Mouse (Mus musculus) forebrain, postnatal 0 days (tissue): ENCODE data around the gene Irf2bpl. TPM values are rescaled to one million over a fixed set of nuclear protein-coding genes. Genes with fewer than 3 reads are reported as not detected.

Source experiments
- ATAC-seq: fragments of 200-750 bp; cut with Nextera tagmentation; 2 replicates; pipeline ENCODE4 v1.8.0; 2017; ENCODE audit warnings: mild to moderate bottlenecking, moderate library complexity
- DNase-seq: peaks from one replicate; pipeline ENCODE4 v3.0.0-alpha.2; 2015
- H3K27ac ChIP-seq: fragments of 300-500 bp; sonication (generic); 2 replicates; pipeline ENCODE4 v1.5.1; 2014; ENCODE audit warnings: low read depth, mild to moderate bottlenecking, antibody characterized with exemption, low read length, moderate library complexity, mixed read lengths
- H3K27me3 ChIP-seq: fragments of 300-500 bp; sonication (generic); 2 replicates; pipeline ENCODE4 v1.6.1; 2014; ENCODE audit warnings: mild to moderate bottlenecking, low read length, mixed read lengths; ENCODE audit not compliant: insufficient read depth
- H3K36me3 ChIP-seq: fragments of 300-500 bp; sonication (generic); 2 replicates; pipeline ENCODE4 v1.6.1; 2014; ENCODE audit warnings: mild to moderate bottlenecking, moderate library complexity; ENCODE audit not compliant: insufficient read depth
- H3K4me1 ChIP-seq: fragments of 300-500 bp; sonication (generic); 2 replicates; pipeline ENCODE4 v1.6.1; 2014; ENCODE audit warnings: antibody characterized with exemption; ENCODE audit not compliant: insufficient read depth
- H3K4me2 ChIP-seq: fragments of 300-500 bp; sonication (generic); 2 replicates; pipeline ENCODE4 v1.6.1; 2014; ENCODE audit warnings: low read depth, mild to moderate bottlenecking, moderate library complexity
- H3K4me3 ChIP-seq: fragments of 300-500 bp; sonication (generic); 2 replicates; pipeline ENCODE4 v1.5.1; 2014; ENCODE audit warnings: low read depth, low read length, mixed read lengths
- H3K9ac ChIP-seq: fragments of 300-500 bp; sonication (generic); 2 replicates; pipeline ENCODE4 v1.6.1; 2014; ENCODE audit warnings: mild to moderate bottlenecking
- H3K9me3 ChIP-seq: fragments of 300-500 bp; sonication (generic); 2 replicates; pipeline ENCODE4 v1.6.1; 2016; ENCODE audit warnings: low read length
- CTCF ChIP-seq: sonication (generic); IDR thresholded peaks from 2 replicates; pipeline ENCODE4 v1.5.1; 2016; ENCODE audit warnings: antibody characterized with exemption, control low read depth, low read depth
- WGBS: fragments of 180-500 bp; shearing (Covaris S2); extraction: QIAGEN DNeasy Blood & Tissue Kit; methylation state at CpG from one replicate; pipeline ENCODE4 v1.1.7; 2014; 5-methylcytosine and 5-hydroxymethylcytosine counted together
- polyA plus RNA-seq: library from polyadenylated mRNA; unstranded; fragments of >200 nt; fragmentation: Nextera tagmentation; extraction: Ambion mirVana; gene quantifications from 2 replicates; pipeline ENCODE4 v1.2.1, GENCODE M21; 2015
- total RNA-seq: library from RNA; depleted of rRNA; stranded (reverse); fragments of >200 nt; gene quantifications from 2 replicates; pipeline ENCODE4 v1.2.3, GENCODE M21; 2014

The Irf2bpl gene
- total and polyA plus RNA-seq, 2 experiments from 2014 or later: 95.7 to 161 TPM

DNA sequence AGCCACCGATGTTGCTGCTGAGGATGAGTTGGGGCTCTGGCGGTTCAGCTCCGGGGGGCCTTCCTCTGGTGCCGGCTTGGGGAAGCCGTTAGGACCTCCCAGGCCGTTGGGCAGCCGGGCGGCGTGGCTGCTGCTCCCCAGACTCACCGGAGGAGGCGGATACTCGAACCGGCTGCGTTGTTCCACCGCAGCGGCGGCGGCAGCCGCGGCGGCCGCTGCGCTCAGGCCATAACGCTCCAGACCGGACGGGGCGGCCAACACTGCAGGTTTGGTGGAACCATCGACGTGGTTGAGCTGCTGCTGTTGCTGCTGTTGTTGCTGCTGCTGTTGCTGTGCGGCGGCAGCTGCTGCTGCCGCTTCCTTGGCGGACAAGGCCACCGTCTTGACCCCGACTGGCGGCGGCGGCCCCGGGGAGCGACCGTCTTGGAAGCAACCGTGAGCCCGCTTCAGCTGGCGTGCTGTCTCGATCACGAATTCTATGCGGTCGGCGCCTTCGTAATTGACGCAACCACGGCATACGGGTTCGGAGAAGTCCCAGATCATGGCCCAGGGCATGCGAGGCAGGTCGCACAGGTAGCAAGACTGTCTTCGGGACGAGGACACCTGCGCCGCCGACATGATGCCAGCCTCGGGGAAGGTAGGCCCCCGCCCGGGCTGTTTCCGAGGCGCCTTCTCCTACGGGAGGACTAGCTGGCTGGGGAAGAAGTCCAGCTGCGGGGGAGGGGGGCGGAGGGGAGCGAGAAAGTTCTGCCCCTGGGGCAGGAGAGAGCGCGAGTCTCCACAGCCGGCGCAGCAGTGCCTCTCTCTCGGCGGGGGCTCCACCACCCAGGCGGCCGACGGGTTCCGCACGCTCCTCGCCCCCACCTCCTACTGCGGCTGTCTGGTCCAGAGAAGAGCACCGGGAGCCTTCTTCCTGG is 1.1 kb downstream of the Irf2bpl start:
- Histone ChIP-seq H3K27me3 (no peaks in the 10 kb centered on the region), H3K36me3 (peaks cover 5% of the 10 kb centered on the region), H3K4me3 (peak overlapping the region; percentile 87), H3K9me3 (no peaks in the 10 kb centered on the region), H3K4me2 (peak overlapping the region; percentile 87), H3K4me1 (peaks cover 42% of the 10 kb centered on the region), H3K27ac (peak overlapping the region; percentile 99), H3K9ac (peak overlapping the region; percentile 100)
- DNase-seq (peak; percentile 65), ATAC-seq (peak; percentile 8)
- peak; percentile 39 for TF ChIP-seq CTCF
- WGBS: 2% methylated on average over 82 of the region's 84 CpGs

DNA sequence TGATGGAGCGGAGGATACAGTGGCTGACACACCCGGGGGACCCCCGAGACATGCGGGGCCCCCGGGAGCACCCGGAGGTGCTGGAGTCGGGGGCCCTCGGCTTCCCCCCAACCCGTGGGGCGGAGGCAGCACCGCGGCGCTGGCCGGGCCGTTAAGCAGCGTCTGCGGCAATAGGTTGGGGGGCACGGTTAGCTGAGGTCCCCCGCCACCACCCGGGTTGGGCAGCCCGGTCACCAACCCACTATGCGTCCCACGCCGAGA is 1.6 kb downstream of the Irf2bpl start:
- Histone ChIP-seq H3K4me2 (peak overlapping the region; percentile 87), H3K4me1 (peaks cover 36% of the 10 kb centered on the region), H3K9me3 (no peaks in the 10 kb centered on the region), H3K27ac (peak overlapping the region; percentile 99), H3K9ac (peak overlapping the region; percentile 100), H3K36me3 (peaks cover 5% of the 10 kb centered on the region), H3K4me3 (peak overlapping the region; percentile 87), H3K27me3 (no peaks in the 10 kb centered on the region)
- ATAC-seq: no peak
- no peak for TF ChIP-seq CTCF
- DNase-seq: no peak
- 2% methylated on average over 24 of the region's 24 CpGs for WGBS

DNA sequence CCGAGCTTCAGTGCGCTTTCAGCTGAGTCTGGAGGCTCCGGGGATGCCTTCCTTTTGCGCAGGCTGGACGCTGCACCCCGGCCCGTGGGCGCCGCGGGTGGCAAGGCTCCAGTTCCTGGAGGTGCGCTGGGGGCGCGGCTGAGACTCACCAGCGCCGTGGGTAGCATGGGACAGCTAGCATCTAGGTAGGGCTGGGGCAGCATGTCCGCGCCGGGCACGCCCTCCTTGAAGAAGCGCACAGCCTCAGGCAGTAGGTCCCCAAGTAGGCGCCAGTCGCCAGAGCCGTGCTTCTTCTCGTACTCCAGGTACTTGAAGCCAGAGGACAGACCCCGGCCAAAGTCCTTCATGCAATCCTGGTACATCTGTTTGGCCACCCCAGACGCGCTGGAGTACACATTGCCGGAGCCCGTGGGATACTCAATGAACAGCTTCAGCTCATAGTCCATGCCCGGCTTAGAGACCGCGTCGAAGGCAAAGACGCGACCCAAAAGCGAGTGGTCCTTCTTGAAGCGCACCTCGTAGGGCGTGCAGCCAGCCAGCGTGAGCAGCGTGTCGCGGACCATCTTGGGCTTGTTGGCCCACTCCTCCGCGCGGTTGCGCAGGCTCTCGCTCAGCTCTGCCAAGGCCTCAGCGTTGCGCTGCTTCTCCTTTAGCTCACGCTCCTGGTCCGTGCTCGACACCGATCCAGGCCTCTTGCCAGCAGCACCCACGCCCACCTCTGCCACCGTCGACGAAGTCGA is 2.1 kb downstream of the Irf2bpl start:
- TF ChIP-seq CTCF: no peak
- peaks cover 33% of the 10 kb centered on the region for H3K4me1 ChIP-seq
- peak overlapping the region; percentile 87 for H3K4me2 ChIP-seq
- ATAC-seq (peak; percentile 34), DNase-seq (peak; percentile 84)
- peak overlapping the region; percentile 100 for H3K9ac ChIP-seq
- 2% methylated on average over 59 of the region's 59 CpGs for WGBS
- H3K27ac ChIP-seq: peak overlapping the region; percentile 99
- H3K36me3 ChIP-seq: peaks cover 5% of the 10 kb centered on the region
- peak overlapping the region; percentile 87 for H3K4me3 ChIP-seq
- H3K9me3 ChIP-seq: no peaks in the 10 kb centered on the region
- H3K27me3 ChIP-seq: no peaks in the 10 kb centered on the region

DNA sequence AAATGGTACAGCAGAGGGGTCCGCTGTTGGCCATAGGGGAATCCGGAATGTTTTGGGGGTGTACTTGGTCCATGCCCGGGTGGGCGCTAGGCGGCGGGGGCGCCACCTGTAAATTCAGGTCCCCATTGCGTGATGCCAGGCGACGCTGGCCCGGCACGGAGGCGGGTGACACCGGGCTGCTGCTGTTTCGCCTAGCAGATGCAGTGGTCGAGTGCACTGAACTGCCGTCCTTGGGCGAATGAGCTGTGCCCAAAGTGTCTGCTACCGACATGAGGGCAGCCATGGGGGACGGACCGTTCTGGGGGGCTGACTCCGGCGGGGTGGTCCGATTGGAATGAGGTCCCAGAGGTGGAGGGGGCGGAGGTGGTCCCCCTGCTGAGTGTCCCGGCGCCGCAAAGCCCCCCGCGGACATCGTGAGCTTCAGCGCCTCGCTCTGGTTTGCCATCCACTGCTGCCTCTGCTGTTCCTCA is 2.8 kb downstream of the Irf2bpl start:
- peaks cover 29% of the 10 kb centered on the region for H3K4me1 ChIP-seq
- peak overlapping the region; percentile 99 for H3K27ac ChIP-seq
- DNase-seq (no peak), ATAC-seq (no peak)
- H3K4me2 ChIP-seq: peak overlapping the region; percentile 87
- no peak for TF ChIP-seq CTCF
- H3K9ac ChIP-seq: peak overlapping the region; percentile 100
- H3K9me3 ChIP-seq: no peaks in the 10 kb centered on the region
- peaks cover 5% of the 10 kb centered on the region for H3K36me3 ChIP-seq
- no peaks in the 10 kb centered on the region for H3K27me3 ChIP-seq
- H3K4me3 ChIP-seq: peak overlapping the region; percentile 87
- 6% methylated on average over 33 of the region's 33 CpGs for whole genome bisulfite sequencing

DNA sequence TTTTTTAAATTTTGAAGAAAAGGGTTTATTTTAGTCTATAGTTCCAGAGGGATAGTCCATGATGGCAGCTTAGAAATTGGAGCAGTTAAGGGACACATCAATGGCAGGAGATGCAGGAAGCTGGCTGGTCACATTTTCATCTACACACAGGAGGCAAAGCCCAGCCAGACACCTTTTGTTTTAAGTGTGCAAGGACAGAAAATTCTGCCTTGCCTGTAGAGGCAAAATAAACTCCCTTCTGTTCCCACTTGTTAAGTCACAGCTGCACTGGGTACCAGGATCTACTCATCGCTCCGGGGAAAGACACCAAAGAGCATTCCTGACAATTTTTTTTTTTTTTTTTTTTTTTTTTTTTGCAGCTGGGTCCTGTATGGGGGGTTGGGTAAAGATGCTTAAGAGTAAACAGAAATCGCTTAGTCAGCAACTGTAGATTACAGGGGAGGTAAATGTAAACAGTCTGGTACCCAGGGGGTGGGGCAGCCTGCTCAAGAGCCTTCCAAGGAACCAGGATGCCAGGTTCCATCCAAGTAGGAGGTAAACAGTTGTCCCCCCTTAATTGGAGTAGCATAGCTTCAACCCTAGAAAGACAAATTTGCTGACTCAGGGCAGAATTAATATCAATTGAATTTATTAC is 4.4 kb downstream of the Irf2bpl start:
- Histone ChIP-seq H3K27ac (no peak overlapping the region), H3K36me3 (peaks cover 5% of the 10 kb centered on the region), H3K4me2 (peak overlapping the region; percentile 87), H3K27me3 (no peaks in the 10 kb centered on the region), H3K9me3 (no peaks in the 10 kb centered on the region), H3K4me1 (peaks cover 14% of the 10 kb centered on the region), H3K9ac (peak overlapping the region; percentile 29), H3K4me3 (peak overlapping the region; percentile 28)
- TF ChIP-seq CTCF: no peak
- DNase-seq (no peak), ATAC-seq (no peak)
- 28% methylated on average over 3 of the region's 3 CpGs for WGBS

DNA sequence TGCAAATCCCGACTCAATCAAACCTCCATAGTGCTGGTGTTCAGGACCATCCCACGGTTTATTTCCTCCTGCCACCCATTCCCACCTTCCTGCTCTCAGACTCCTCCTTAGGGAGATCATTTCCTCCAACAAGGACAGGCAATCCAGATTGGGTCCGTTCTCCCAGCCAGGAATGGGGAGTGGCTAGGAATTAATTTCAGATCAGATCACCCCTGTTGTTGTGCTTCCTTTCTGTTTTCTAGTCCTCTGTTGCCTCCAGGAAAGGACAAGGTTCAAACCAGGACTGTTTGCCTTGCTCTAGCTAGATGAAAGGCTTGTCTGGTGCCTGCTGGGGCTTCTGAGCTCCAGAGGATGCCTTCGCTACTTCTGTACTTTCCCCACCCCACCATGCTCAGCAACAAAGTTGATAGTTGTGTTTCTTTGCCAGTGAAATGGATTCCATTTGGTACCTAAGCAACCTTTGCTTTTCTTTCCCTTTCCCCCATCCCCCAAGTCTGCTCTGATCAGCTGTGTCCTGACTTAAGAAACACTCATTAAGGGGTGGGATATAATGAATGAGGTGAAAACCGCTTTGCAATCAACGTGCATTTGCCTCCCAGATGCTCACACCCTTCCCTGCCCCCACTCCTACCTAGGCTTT is 5.0 kb downstream of the Irf2bpl start:
- WGBS: 28% methylated on average over 6 of the region's 6 CpGs
- no peaks in the 10 kb centered on the region for H3K9me3 ChIP-seq
- TF ChIP-seq CTCF: no peak
- peak overlapping the region; percentile 29; the same call in 1 of the 2 replicates for H3K9ac ChIP-seq
- no peak overlapping the region for H3K27ac ChIP-seq
- H3K27me3 ChIP-seq: no peaks in the 10 kb centered on the region
- H3K4me2 ChIP-seq: peak overlapping the region; percentile 87
- DNase-seq (no peak), ATAC-seq (no peak)
- H3K4me3 ChIP-seq: peak overlapping the region; percentile 28
- H3K4me1 ChIP-seq: peaks cover 14% of the 10 kb centered on the region
- peaks cover 5% of the 10 kb centered on the region for H3K36me3 ChIP-seq
